In the genomic region with DNA sequence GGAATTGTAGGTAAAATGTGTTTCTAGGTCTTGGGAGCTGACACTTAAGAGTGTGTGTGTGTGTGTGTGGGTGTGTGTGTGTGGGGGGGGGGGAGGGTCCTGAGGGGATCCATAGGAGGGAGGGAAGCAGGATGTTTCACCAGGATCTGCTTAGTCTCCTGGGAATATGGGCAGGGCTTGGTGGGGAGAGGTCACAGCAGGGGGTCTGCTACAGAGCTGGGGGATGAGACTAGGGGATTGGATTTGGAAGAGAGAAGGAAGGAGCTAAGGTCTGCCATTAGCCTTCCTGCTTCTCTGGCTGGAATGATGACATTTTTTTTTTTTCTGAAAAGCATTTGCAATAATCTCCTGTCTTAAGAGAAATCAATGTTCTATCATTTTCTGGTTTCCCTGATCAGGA, we compare ENCODE assay signal across 25 mouse cellular contexts. TPM values are rescaled to one million over a fixed set of nuclear protein-coding genes. Genes with fewer than 3 reads are reported as not detected.
"Had no signal": no experiment of that assay in that cellular context is flagged by ENCODE, and none has a peak within 500 bp of the region (broad histone marks: within the 10 kb centered on the region; RNA-seq: fewer than 3 reads in every experiment).

No protein-coding gene starts in this region.

- H3K9me3 ChIP-seq: megakaryocyte, embryonic 14.5 days; midbrain, embryonic 12.5 days; neural tube, embryonic 12.5 days had no signal

- H3K4me2 ChIP-seq: lung, embryonic 14.5 days; midbrain, embryonic 12.5 days; neural tube, embryonic 12.5 days had no signal

- H3K4me1 ChIP-seq: midbrain, embryonic 12.5 days; neural tube, embryonic 12.5 days had no signal

- ATAC-seq: midbrain, embryonic 16.5 days had no signal

- H3K4me3 ChIP-seq: megakaryocyte, embryonic 14.5 days; midbrain, embryonic 12.5 days; neural tube, embryonic 12.5 days had no signal

- H3K36me3 ChIP-seq: midbrain, embryonic 12.5 days; neural tube, embryonic 12.5 days had no signal

- DNase-seq: lung, adult 18-20 months; lung, embryonic 14.5 days; lung, postnatal 10 days; midbrain, embryonic 14.5 days; retina, postnatal 1 day; right cerebral cortex, adult 18-20 months; right cerebral cortex, postnatal 25 days; right cerebral cortex, postnatal 4 days; spleen, adult 18-20 months; thymus, adult 18-20 months; thymus, postnatal 14 days; thymus, postnatal 36 days had no signal

- H3K27ac ChIP-seq: liver, embryonic 14.5 days; macrophage; midbrain, embryonic 12.5 days; neural tube, embryonic 12.5 days had no signal

- H3K9ac ChIP-seq: liver, embryonic 14.5 days; lung, embryonic 14.5 days; midbrain, embryonic 12.5 days; neural tube, embryonic 12.5 days had no signal

- H3K27me3 ChIP-seq: midbrain, embryonic 12.5 days; neural tube, embryonic 12.5 days had no signal

RNA-seq across cellular contexts. Expression of a gene that starts 9.2 kb away (rescaled TPM):
- polyA plus RNA-seq: small intestine, adult 2 months had no signal

RNA-seq across cellular contexts. Expression of a gene that starts 22.1 kb away (rescaled TPM):
- polyA plus RNA-seq: liver, embryonic 14.5 days; liver, embryonic 16.5 days; lung, embryonic 14.5 days; lung, embryonic 16.5 days; macrophage; midbrain, embryonic 12.5 days; midbrain, embryonic 14.5 days; midbrain, embryonic 16.5 days; neural tube, embryonic 12.5 days; neural tube, embryonic 14.5 days; small intestine, adult 2 months; stomach, embryonic 14.5 days; stomach, embryonic 16.5 days had no signal

RNA-seq across cellular contexts. Expression of a gene that starts 25.4 kb away (rescaled TPM):
- polyA plus RNA-seq: liver, embryonic 14.5 days; liver, embryonic 16.5 days; lung, embryonic 14.5 days; lung, embryonic 16.5 days; macrophage; midbrain, embryonic 12.5 days; midbrain, embryonic 14.5 days; midbrain, embryonic 16.5 days; neural tube, embryonic 12.5 days; neural tube, embryonic 14.5 days; small intestine, adult 2 months; thymus, postnatal 0 days had no signal
